Mouse (Mus musculus) ES-Bruce4 (cell line): ENCODE measurements at regions not wholly inside any gene's neighbourhood (a gene's known extent, or its start where the extent isn't known, plus 50 kb on each side); places are given as distances from the start of the nearest gene placed in this dataset.

ENCODE experiments used
- H3K27ac ChIP-seq: 2 replicates; pipeline ENCODE4 v1.5.1; 2012; ENCODE audit warnings: low read length, inconsistent platforms; ENCODE audit not compliant: insufficient read depth
- H3K27me3 ChIP-seq: 2 replicates; pipeline ENCODE4 v1.6.1; 2012; ENCODE audit warnings: mild to moderate bottlenecking, low read length, inconsistent platforms; ENCODE audit not compliant: control insufficient read depth, poor library complexity, insufficient read depth, severe bottlenecking
- H3K36me3 ChIP-seq: 2 replicates; pipeline ENCODE4 v1.6.1; 2012; ENCODE audit warnings: inconsistent platforms, mild to moderate bottlenecking, low read length, moderate library complexity; ENCODE audit not compliant: control insufficient read depth, poor library complexity, insufficient read depth, severe bottlenecking
- H3K4me1 ChIP-seq: one replicate; pipeline ENCODE4 v1.8.1; 2011; ENCODE audit warnings: low read length; ENCODE audit not compliant: control insufficient read depth, insufficient read depth
- H3K4me3 ChIP-seq: 2 replicates; pipeline ENCODE4 v1.5.1; 2011; ENCODE audit warnings: low read depth, mild to moderate bottlenecking, low read length
- H3K9ac ChIP-seq: 2 replicates; pipeline ENCODE4 v1.6.1; 2012; ENCODE audit warnings: low read depth, mild to moderate bottlenecking, inconsistent platforms; ENCODE audit not compliant: poor library complexity, severe bottlenecking
- H3K9me3 ChIP-seq: replicated peaks from 2 replicates; pipeline ENCODE4 v1.6.1; 2012; ENCODE audit warnings: mild to moderate bottlenecking, low read length, inconsistent platforms; ENCODE audit not compliant: control insufficient read depth, poor library complexity, insufficient read depth, severe bottlenecking
- CTCF ChIP-seq: IDR thresholded peaks from one replicate; pipeline ENCODE4 v1.8.1; 2011; ENCODE audit warnings: low read depth, low read length
- EP300 ChIP-seq: IDR thresholded peaks from 2 replicates; pipeline ENCODE4 v1.6.1; 2011; ENCODE audit warnings: low read depth, low read length; ENCODE audit not compliant: insufficient read depth
- POLR2A ChIP-seq: IDR thresholded peaks from one replicate; pipeline ENCODE4 v1.8.1; 2011; ENCODE audit warnings: low read length; ENCODE audit not compliant: insufficient read depth

DNA sequence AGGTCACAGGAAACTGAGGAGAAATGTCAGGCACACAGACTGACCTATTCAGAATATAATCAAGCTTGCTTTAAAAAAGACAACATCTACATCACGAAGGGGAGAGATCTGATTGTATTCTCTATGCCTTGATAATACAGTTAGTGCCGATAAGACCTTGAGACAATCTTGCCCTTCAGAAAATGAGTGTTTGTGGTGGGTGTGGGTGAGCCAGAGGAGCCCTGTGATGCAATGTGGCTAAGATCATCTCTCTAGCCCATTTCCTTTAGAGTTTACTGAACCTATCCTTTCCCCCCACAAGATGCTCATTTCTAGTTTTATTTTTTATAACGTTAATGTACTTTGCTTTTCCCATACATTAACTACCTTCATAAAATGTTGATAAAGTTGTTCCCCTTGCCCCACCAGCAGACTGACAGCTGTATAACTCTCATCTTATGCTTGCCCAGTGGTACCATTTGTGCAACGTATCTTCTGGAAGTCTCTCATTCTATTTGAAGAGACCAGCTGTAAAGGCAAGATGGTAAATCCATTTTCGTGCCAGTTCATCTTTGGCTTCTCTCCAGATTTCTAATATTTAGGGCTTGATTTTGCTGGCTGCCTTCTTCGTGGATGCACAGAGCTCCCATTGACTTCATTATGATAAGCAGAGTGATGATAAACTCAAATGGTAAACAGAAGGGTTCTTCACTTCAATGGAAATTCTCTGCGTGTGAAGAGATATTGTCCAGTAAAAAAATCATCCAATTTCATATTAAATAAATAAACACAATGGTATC lies 1066.1 kb downstream of the Car8 start:
- no peak overlapping the region for H3K4me3 ChIP-seq
- no peaks in the 10 kb centered on the region for H3K27me3 ChIP-seq
- no peak overlapping the region for H3K9ac ChIP-seq
- no peaks in the 10 kb centered on the region for H3K36me3 ChIP-seq
- H3K9me3 ChIP-seq: peaks cover 6% of the 10 kb centered on the region
- H3K27ac ChIP-seq: no peak overlapping the region
- TF ChIP-seq CTCF (no peak), EP300 (no peak)
- no peaks in the 10 kb centered on the region for H3K4me1 ChIP-seq

- no peak overlapping the region for H3K27ac ChIP-seq
- H3K9ac ChIP-seq: no peak overlapping the region
- H3K4me1 ChIP-seq: no peaks in the 10 kb centered on the region
- TF ChIP-seq CTCF (no peak), EP300 (no peak), POLR2A (no peak)
- no peak overlapping the region for H3K4me3 ChIP-seq
- H3K36me3 ChIP-seq: no peaks in the 10 kb centered on the region
- H3K9me3 ChIP-seq: peaks cover 6% of the 10 kb centered on the region
- no peaks in the 10 kb centered on the region for H3K27me3 ChIP-seq
These were observed 1067.0 kb downstream of the Car8 start for GRCm38 (mm10) chr4:7171637-7172417.

- H3K4me3 ChIP-seq: no peak overlapping the region
- TF ChIP-seq CTCF (no peak), EP300 (no peak), POLR2A (no peak)
- H3K9me3 ChIP-seq: peaks cover 11% of the 10 kb centered on the region
- H3K9ac ChIP-seq: no peak overlapping the region
- H3K36me3 ChIP-seq: no peaks in the 10 kb centered on the region
- no peaks in the 10 kb centered on the region for H3K4me1 ChIP-seq
- H3K27ac ChIP-seq: no peak overlapping the region
- H3K27me3 ChIP-seq: no peaks in the 10 kb centered on the region
These were observed 1077.4 kb downstream of the Car8 start for GRCm38 (mm10) chr4:7161411-7161810.

DNA sequence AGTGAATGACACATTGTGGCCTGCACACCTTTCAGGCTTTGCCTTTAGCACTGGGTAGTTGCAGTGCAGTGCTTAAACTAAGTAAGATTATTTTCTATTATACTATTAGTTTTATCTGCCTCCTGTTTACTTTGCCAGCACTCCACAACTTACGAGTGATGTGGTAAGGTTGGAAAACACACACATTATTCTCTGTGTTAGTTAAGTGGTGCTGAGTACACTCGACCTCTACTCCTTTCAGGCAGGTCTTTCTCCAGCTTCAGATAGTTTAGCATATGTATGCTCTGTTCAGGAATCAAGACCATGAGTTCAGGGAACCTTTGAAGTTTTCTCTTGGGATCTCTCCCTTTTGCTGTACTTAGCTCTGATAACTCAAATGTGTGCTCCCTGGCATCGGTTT lies 1081.0 kb downstream of the Car8 start:
- Histone ChIP-seq H3K9me3 (no peaks in the 10 kb centered on the region), H3K9ac (no peak overlapping the region), H3K4me1 (no peaks in the 10 kb centered on the region), H3K27ac (no peak overlapping the region), H3K36me3 (no peaks in the 10 kb centered on the region), H3K4me3 (no peak overlapping the region), H3K27me3 (no peaks in the 10 kb centered on the region)
- TF ChIP-seq EP300: no peak
- no peak for TF ChIP-seq POLR2A
- TF ChIP-seq CTCF: no peak

DNA sequence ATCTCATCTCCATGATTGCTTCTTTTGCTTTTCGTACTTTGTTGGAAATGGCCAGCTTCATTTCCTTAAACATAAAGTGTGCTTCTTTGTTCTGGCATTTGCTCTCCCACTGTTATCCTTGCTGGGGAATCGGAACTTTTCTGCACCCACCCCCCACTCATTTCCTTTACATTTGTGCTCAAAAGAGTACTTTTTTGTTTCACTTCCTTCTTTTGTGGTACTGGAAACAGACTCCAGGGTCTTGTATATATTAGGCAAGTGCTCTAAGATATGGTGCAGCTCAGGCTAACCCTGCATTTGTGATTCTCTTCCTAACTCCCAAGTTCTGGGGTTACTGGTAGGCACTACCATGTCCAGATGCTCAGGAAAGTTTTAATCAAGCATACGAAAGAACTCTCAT lies 1084.6 kb downstream of the Car8 start:
- Histone ChIP-seq H3K27ac (no peak overlapping the region), H3K27me3 (no peaks in the 10 kb centered on the region), H3K4me3 (no peak overlapping the region), H3K9me3 (no peaks in the 10 kb centered on the region), H3K4me1 (no peaks in the 10 kb centered on the region), H3K36me3 (no peaks in the 10 kb centered on the region), H3K9ac (no peak overlapping the region)
- no peak for TF ChIP-seq CTCF
- TF ChIP-seq EP300: no peak
- no peak for TF ChIP-seq POLR2A

- no peaks in the 10 kb centered on the region for H3K4me1 ChIP-seq
- H3K9me3 ChIP-seq: no peaks in the 10 kb centered on the region
- no peak overlapping the region for H3K27ac ChIP-seq
- TF ChIP-seq EP300 (no peak), POLR2A (no peak), CTCF (no peak)
- H3K27me3 ChIP-seq: no peaks in the 10 kb centered on the region
- no peak overlapping the region for H3K4me3 ChIP-seq
- no peak overlapping the region for H3K9ac ChIP-seq
- H3K36me3 ChIP-seq: no peaks in the 10 kb centered on the region
These were observed 1085.0 kb downstream of the Car8 start for GRCm38 (mm10) chr4:7153835-7154234.
